Mouse (Mus musculus): ENCODE results near the gene 4933415F23Rik.
A peak's percentile ranks its signal among the peaks of the same experiment; 100 is the strongest.

The 4933415F23Rik gene

GRCm38 (mm10) chr1:23102021-23102420, at the start of gene 4933415F23Rik:
Gene 4933415F23Rik, minus strand, starts transcription at chr1:23102253.
- DNase-seq: no peak

DNA sequence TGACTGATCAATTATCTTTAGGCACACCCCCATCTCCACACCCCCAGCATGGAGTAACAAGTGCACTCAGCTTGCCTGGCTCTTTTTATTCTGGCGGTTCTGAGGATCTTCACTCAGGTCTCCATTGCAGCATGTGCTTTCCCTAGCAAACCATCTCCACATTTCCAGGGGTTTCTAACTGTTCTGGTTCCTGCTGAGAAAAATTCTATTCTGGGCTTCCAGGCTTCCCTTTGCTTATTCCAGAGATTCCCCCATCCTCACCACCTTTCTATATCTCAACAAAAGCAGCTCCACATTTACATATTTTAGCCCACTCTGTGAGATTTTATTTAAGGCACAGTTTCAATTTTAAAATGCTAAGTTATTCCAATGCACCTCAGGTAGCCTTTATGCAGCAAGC, 49.7 kb upstream of the 4933415F23Rik start:
- DNase-seq: no peak

GRCm38 (mm10) chr1:23146198-23146873, 44.3 kb upstream of the 4933415F23Rik start:
- no peak for DNase-seq

DNA sequence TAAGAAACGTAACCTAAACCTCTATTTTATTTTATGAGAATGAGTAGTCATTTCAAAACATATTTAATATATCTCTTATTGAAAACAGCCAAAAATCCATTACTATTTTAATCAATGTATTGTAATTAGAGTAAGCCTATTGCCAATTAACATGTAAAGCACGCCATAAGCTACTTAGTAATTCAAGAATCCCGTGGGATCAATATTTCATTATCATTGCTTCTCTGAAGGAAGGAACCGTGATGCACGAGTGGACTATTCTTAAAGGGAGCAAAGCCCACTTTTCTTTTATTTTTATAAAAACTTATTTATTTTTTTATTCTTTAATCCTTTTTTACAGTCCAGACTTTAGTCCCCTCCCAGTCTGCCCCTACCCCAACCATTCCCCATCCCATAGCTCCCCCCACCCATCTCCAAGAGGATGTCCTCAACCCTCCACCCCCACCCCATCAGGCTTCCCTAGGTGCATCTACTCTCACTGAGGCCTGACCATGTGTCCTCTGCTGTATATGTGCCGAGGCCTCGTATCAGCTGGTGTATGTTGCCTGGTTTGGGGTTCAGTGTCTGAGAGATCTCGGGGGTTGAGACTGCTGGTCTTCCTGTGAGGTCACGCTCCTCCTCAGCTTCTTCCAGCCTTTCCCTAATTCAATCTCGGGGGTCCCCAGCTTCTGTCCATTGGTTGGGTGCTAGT, 39.2 kb upstream of the 4933415F23Rik start:
- DNase-seq: no peak

DNA sequence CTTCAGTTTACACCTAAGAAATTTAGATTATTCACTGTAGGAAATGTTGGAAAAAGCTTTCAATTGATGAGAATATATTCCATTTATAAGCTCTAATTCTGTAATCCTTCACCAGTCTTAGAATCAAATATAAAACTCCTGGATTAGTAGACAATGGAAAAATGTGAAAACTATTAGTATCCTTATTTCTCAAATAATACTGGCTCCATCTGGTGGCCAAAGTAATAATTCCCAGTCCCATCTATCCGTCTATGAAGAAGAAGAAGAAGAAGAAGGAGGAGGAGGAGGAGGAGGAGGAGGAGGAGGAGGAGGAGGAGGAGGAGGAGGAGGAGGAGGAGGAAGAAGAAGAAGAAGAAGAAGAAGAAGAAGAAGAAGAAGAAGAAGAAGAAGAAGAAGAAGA, 38.5 kb upstream of the 4933415F23Rik start:
- peak in 1 of 2 experiments; percentile 78 for DNase-seq

DNA sequence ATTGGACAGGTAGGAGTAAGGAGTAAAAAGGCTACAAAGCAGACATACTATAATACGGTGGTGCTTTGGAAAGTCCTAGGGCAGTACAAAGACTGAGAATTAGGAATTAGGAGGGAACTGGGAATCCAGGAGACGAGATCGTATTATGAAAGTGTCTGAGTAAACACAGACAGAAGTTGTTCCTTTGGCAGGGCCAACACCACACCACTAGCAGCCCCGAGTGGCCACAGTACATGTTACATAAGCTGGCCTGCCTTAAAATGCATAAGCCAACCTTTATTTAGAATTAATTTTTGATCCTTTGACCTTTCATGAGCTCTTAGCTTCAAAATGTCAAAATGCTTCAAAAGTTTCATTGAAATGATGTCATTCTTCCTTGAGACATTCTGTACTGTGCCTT, 18.8 kb upstream of the 4933415F23Rik start:
- no peak for DNase-seq

DNA sequence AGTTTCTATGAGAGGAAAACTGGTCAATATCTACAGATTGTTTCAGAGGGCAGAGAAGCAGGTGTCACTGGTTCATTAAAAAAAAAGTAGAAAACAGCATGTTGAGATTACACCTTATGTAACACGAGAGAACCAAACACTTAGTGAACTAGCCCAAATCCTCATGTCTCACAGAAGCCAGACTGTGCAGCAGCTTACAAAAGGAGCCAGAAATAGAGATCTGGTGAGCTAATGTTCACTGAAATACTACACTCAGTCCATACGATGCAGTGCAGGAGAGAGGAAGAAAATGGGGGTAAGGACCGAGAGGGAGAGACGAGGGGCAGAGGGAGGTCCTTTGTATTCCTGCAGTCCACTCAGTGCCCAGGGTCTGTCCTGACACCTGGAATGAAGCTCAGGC, 17.4 kb upstream of the 4933415F23Rik start:
- no peak for DNase-seq

GRCm38 (mm10) chr1:23117423-23117822, 15.4 kb upstream of the 4933415F23Rik start:
- DNase-seq: peak; percentile 10 to 37

DNA sequence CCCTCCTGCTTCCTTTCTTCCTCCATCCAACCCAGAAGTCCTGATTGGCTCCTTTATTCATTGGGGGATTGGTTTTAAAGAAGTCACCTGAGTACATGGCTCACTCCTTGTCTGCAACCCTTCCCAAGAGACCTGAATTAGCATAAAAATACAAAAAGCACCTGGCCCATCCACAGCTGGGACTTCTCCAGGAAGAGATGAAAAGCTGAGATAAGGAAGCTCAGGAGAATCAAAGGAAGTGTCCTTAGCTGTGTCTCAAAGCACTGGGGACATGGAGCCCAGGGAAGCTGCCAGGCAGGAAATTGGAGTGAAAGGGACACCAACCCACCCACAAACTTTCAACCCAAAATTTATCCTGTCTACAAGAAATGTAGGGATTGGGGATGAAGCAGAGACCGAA, 7.1 kb upstream of the 4933415F23Rik start:
- peak; percentile 4 to 41 for DNase-seq

- DNase-seq: no peak
Measured at GRCm38 (mm10) chr1:23102881-23103280, 828 bp upstream of the 4933415F23Rik start.

GRCm38 (mm10) chr1:23099791-23100190, 2.3 kb downstream of the 4933415F23Rik start:
- no peak for DNase-seq

DNA sequence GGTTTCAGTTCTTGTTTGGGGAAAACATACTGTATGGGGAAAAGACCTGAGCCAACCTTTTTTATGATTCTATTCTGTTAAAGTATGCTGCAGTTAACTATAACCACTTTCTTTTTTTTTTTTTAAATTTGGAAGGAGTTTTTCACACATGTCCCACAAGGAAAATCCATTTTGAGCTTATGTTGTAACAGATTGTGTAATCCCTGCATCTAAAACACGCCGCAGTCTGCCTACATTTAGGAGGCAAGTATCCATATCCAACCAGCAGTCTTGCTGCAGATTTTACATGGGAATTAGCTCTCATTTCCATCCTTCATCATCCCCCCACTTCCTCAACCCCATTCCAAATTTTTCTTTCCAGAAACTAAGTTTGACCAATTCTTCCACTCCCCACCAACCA, 3.6 kb downstream of the 4933415F23Rik start:
- DNase-seq: no peak

DNA sequence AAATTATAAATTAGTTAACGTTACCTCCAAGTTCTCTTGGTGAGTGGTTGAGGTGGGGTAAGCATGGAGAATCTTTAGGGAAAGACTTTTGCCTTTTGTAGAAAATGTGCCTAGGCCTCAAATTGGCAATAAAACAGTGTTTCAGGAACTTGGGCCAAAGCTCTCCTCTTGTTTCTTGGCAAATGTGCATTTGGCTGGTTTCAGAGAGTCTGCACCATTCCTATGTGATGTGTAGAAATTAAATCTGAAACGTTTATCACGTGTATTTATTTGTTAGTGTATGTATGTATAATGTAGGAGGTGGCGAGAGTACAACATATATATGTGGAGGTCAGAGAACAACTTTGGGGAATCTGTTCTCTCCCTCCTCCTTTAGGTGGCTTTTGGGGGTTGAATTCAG, 4.1 kb downstream of the 4933415F23Rik start:
- DNase-seq: no peak

DNA sequence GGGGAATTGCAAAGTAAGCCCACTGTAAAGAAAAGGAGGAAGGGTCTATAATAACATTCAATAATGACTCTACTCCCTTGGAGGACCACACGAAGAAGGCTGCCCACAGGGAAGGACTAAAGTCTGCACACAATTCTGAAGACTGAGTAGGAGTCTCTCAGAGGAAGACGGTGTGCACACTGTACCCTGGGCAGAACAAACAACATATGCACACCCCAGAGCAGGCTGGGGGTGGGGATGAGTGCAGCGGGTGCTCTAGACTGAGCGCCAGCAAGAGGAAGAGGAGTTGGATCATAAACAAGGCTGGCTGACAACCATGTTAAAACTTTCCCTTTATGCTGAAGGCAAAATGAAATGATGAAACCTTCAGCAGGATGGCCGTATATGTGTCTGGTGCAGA, 34.3 kb downstream of the 4933415F23Rik start:
- DNase-seq: no peak

- no peak for DNase-seq
Measured at GRCm38 (mm10) chr1:23064717-23065475, 37.2 kb downstream of the 4933415F23Rik start.

GRCm38 (mm10) chr1:23063946-23064345, 38.1 kb downstream of the 4933415F23Rik start:
- no peak for DNase-seq

DNA sequence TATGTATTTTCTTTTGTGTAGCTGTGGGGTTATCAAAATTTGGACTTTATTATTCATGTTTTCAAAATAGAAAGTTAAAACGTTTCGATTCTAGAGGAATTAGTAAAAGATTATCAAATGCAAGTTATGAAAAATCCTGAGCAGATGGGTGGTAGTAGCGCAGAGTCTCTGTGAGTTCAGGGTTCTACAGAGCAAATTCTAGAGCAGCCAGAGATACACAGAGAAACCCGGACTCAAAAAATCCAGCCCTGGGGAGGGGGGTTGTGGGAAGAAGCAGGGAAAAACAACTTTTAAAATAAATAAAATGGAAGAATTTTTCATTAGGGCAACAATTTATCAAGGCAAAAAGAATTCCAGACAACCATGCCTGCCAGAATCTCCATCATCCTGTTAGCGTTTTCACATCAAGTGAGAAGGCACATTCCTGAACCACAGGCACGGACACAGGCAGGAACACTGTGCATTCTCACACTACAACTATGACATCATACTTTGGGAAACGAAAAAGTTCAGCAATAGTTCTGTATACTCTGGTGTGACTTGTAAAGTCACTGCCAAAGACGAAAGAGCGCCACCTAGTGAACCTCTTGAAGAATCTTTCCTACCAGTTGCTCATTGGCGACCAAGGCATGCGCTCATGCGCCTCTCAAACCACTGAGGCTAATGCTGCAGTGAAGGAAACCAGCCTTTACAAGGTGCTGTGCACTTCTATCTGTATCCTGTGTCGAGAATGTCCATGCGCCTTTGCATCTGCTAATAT, 40.3 kb downstream of the 4933415F23Rik start:
- DNase-seq: peak; percentile 45 to 59

- no peak for DNase-seq
Measured at GRCm38 (mm10) chr1:23060056-23060455, 42.0 kb downstream of the 4933415F23Rik start.
